20 mouse cellular contexts compared by ENCODE assay signal in the genomic region with DNA sequence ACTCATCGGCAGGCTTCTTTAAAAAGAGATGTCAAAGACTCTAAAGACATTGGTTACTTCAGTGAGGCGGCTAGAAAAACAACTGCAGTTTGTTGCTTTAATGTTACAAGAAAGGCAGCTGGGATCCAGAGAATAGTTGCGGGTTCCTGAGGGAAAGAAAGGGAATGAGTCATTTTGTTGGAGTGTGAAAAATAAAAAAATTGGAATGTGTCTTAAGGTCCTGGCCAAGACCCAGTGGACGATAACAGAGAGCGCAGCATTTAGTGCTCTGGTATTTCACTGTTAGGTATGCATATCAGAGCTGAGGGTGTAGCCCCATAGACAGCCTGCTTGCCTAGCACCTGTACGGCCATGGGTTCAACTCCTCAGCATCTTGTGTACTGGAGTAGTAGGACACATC. TPM values are rescaled to one million over a fixed set of nuclear protein-coding genes. Genes with fewer than 3 reads are reported as not detected.
A peak's percentile ranks its signal among the peaks of the same experiment; 100 is the strongest.
DNase-seq lines count a peak whose midpoint lies in the region; ATAC-seq and TF ChIP-seq lines count a peak whose summit lies in the region.
"Had no signal": no experiment of that assay in that cellular context is flagged by ENCODE, and none has a peak within 500 bp of the region (broad histone marks: within the 10 kb centered on the region; RNA-seq: fewer than 3 reads in every experiment).

No protein-coding gene starts in this region.

- ATAC-seq in limb, embryonic 13.5 days (ENCODE audit: low FRiP score, low read depth), result no peak
- no peak for ATAC-seq in forebrain, embryonic 14.5 days
- ATAC-seq in intestine, postnatal 0 days, result no peak
- ATAC-seq: midbrain, embryonic 16.5 days had no signal

- H3K79me2 ChIP-seq in C2C12 (ENCODE audit: control insufficient read depth, insufficient read depth), result no peaks in the 10 kb centered on the region

- DNase-seq in heart, adult 18-20 months, result peak; percentile 45 to 49
- DNase-seq in heart, embryonic 10.5 days (ENCODE audit: low spot score), result no peak
- no peak for DNase-seq in forebrain, embryonic 14.5 days (ENCODE audit: low spot score)
- no peak for DNase-seq in spleen, postnatal 4 days (ENCODE audit: low spot score in 2 of 2)
- DNase-seq: cerebellum, adult 11 months; retina, postnatal 1 day had no signal

- H3K27ac ChIP-seq in heart, embryonic 10.5 days, result no peak overlapping the region
- peak overlapping the region; percentile 89 for H3K27ac ChIP-seq in embryonic fibroblast, embryonic 13.5 days (ENCODE audit: insufficient read depth, low read length)
- peak overlapping the region; percentile 85; the same call in 1 of the 2 replicates for H3K27ac ChIP-seq in limb, embryonic 13.5 days
- no peak overlapping the region for H3K27ac ChIP-seq in forebrain, embryonic 14.5 days (ENCODE audit: low read depth, low read length)
- no peak overlapping the region for H3K27ac ChIP-seq in intestine, postnatal 0 days (ENCODE audit: low read depth, low read length)

- H3K36me3 ChIP-seq in heart, embryonic 10.5 days, result no peaks in the 10 kb centered on the region
- no peaks in the 10 kb centered on the region for H3K36me3 ChIP-seq in C2C12 (ENCODE audit: control insufficient read depth, insufficient read depth)
- H3K36me3 ChIP-seq in limb, embryonic 13.5 days, result no peaks in the 10 kb centered on the region
- H3K36me3 ChIP-seq in forebrain, embryonic 14.5 days (ENCODE audit: control insufficient read depth, insufficient read depth, low read length), result no peaks in the 10 kb centered on the region
- H3K36me3 ChIP-seq in intestine, postnatal 0 days (ENCODE audit: control insufficient read depth, insufficient read depth), result no peaks in the 10 kb centered on the region

- no peaks in the 10 kb centered on the region for H3K9me3 ChIP-seq in heart, embryonic 10.5 days
- H3K9me3 ChIP-seq in limb, embryonic 13.5 days, result no peaks in the 10 kb centered on the region
- H3K9me3 ChIP-seq in forebrain, embryonic 14.5 days (replicated peaks; ENCODE audit: control insufficient read depth, low read length), result 0 out of 2 replicates have a peak, but pooled peaks cover 3% of the 10 kb centered on the region
- H3K9me3 ChIP-seq in intestine, postnatal 0 days (ENCODE audit: control insufficient read depth), result no peaks in the 10 kb centered on the region

- 77% methylated on average over 6 of the region's 6 CpGs for WGBS in heart, embryonic 10.5 days
- 69% methylated on average over 6 of the region's 6 CpGs for WGBS in limb, embryonic 13.5 days
- WGBS in forebrain, embryonic 14.5 days, result 85% methylated on average over 6 of the region's 6 CpGs
- 81% methylated on average over 6 of the region's 6 CpGs for WGBS in intestine, postnatal 0 days

- TF ChIP-seq CTCF in C2C12 (IDR thresholded peaks at IDR 0.05; ENCODE audit: control insufficient read depth, insufficient read depth, insufficient read length), result no peak
- TF ChIP-seq CTCF in embryonic fibroblast, embryonic 13.5 days (IDR thresholded peaks at IDR 0.05; ENCODE audit: borderline replicate concordance, insufficient read depth, low read length), result no peak
- TF ChIP-seq CTCF in intestine, postnatal 0 days (IDR thresholded peaks at IDR 0.05; ENCODE audit: low read depth), result no peak

- peaks cover 3% of the 10 kb centered on the region for H3K4me1 ChIP-seq in heart, embryonic 10.5 days
- H3K4me1 ChIP-seq in embryonic fibroblast, embryonic 13.5 days (ENCODE audit: control insufficient read depth, insufficient read depth, low read length), result peaks cover 14% of the 10 kb centered on the region
- H3K4me1 ChIP-seq in limb, embryonic 13.5 days, result peaks cover 29% of the 10 kb centered on the region
- H3K4me1 ChIP-seq in forebrain, embryonic 14.5 days (ENCODE audit: control insufficient read depth, insufficient read depth, low read length), result no peaks in the 10 kb centered on the region
- no peaks in the 10 kb centered on the region for H3K4me1 ChIP-seq in intestine, postnatal 0 days (replicated peaks; ENCODE audit: control insufficient read depth, insufficient read depth, low read length)

- no peak for TF ChIP-seq POLR2A in embryonic fibroblast, embryonic 13.5 days (IDR thresholded peaks at IDR 0.05; ENCODE audit: low read depth, low read length)

- H3K4me2 ChIP-seq in limb, embryonic 13.5 days (replicated peaks), result peak overlapping the region; percentile 46; the same call in 1 of the 2 replicates
- no peak overlapping the region for H3K4me2 ChIP-seq in forebrain, embryonic 14.5 days (ENCODE audit: low read length)
- H3K4me2 ChIP-seq in intestine, postnatal 0 days (replicated peaks; ENCODE audit: low read depth), result no peak overlapping the region

- H3K9ac ChIP-seq in limb, embryonic 13.5 days, result no peak overlapping the region
- no peak overlapping the region for H3K9ac ChIP-seq in forebrain, embryonic 14.5 days (ENCODE audit: low read length)
- H3K9ac ChIP-seq in intestine, postnatal 0 days (ENCODE audit: low read depth, low read length), result no peak overlapping the region

- no peak overlapping the region for H3ac ChIP-seq in C2C12 (ENCODE audit: control insufficient read depth, insufficient read length, low read depth)

- H3K27me3 ChIP-seq in heart, embryonic 10.5 days (ENCODE audit: insufficient read depth, poor library complexity, severe bottlenecking), result no peaks in the 10 kb centered on the region
- no peaks in the 10 kb centered on the region for H3K27me3 ChIP-seq in C2C12 (ENCODE audit: control insufficient read depth, insufficient read depth, insufficient read length)
- H3K27me3 ChIP-seq in limb, embryonic 13.5 days, result no peaks in the 10 kb centered on the region
- no peaks in the 10 kb centered on the region for H3K27me3 ChIP-seq in forebrain, embryonic 14.5 days (replicated peaks; ENCODE audit: control insufficient read depth, insufficient read depth, low read length)
- H3K27me3 ChIP-seq in intestine, postnatal 0 days (replicated peaks; ENCODE audit: control insufficient read depth, insufficient read depth, low read length), result no peaks in the 10 kb centered on the region

- H3K79me3 ChIP-seq in C2C12 (ENCODE audit: low read depth), result no peaks in the 10 kb centered on the region

- H3K4me3 ChIP-seq in heart, embryonic 10.5 days, result no peak overlapping the region
- no peak overlapping the region for H3K4me3 ChIP-seq in C2C12 (ENCODE audit: insufficient read depth, poor library complexity, severe bottlenecking)
- H3K4me3 ChIP-seq in embryonic fibroblast, embryonic 13.5 days (ENCODE audit: insufficient read depth, low read length), result peak overlapping the region; percentile 6; the same call in 1 of the 2 replicates
- no peak overlapping the region for H3K4me3 ChIP-seq in limb, embryonic 13.5 days
- H3K4me3 ChIP-seq in forebrain, embryonic 14.5 days (ENCODE audit: low read depth, low read length), result no peak overlapping the region
- H3K4me3 ChIP-seq in intestine, postnatal 0 days (ENCODE audit: low read depth, low read length), result no peak overlapping the region

TF ChIP-seq in C2C12, 6 proteins besides CTCF, POLR2A, EP300 and RAD21:
- TF ChIP-seq MYOD1 (IDR thresholded peaks at IDR 0.05; ENCODE audit: control insufficient read depth, insufficient read length, low read depth) (peak; percentile 29), MAX (IDR thresholded peaks at IDR 0.05) (no peak)
TF ChIP-seq in C2C12: peak in this region for 1.

RNA-seq across cellular contexts. Expression of gene Mcu, which starts 22.1 kb away (rescaled TPM):
- total RNA-seq in heart, adult 18-20 months (2021), result 10 to 100 TPM; 21.3 to 22.6 TPM
- polyA plus RNA-seq in heart, embryonic 10.5 days (2016; fragmentation: Nextera tagmentation; extraction: Ambion mirVana), result 19.4 and 27.1 TPM in 2 replicates
- polyA plus RNA-seq in C2C12 (2012; fragmentation: generic; extraction: Trizol), result 23.3 TPM
- 39.8 and 48.8 TPM in 2 replicates for polyA plus RNA-seq in embryonic fibroblast, embryonic 13.5 days (2011; ENCODE audit: insufficient read length, low read depth, missing spikeins)
- 62.3 and 65.3 TPM in 2 replicates for polyA plus RNA-seq in limb, embryonic 13.5 days (2015; fragmentation: Nextera tagmentation; extraction: Ambion mirVana)
- 19.5 and 23.2 TPM in 2 replicates for polyA plus RNA-seq in forebrain, embryonic 14.5 days (2014; fragmentation: Nextera tagmentation; extraction: Ambion mirVana)
- 63.3 and 65.2 TPM in 2 replicates for polyA plus RNA-seq in intestine, postnatal 0 days (2015; fragmentation: Nextera tagmentation; extraction: Ambion mirVana)

RNA-seq across cellular contexts. Expression of gene Gm10322, which starts 22.7 kb away (rescaled TPM):
- not detected for total RNA-seq in heart, adult 18-20 months (2021)
- not detected in 2 replicates for polyA plus RNA-seq in heart, embryonic 10.5 days (2016; fragmentation: Nextera tagmentation; extraction: Ambion mirVana)
- 0.25 TPM for polyA plus RNA-seq in C2C12 (2012; fragmentation: generic; extraction: Trizol)
- polyA plus RNA-seq in embryonic fibroblast, embryonic 13.5 days (2011; ENCODE audit: insufficient read length, low read depth, missing spikeins), result not detected in 2 replicates
- polyA plus RNA-seq in limb, embryonic 13.5 days (2015; fragmentation: Nextera tagmentation; extraction: Ambion mirVana), result not detected in 2 replicates
- polyA plus RNA-seq in forebrain, embryonic 14.5 days (2014; fragmentation: Nextera tagmentation; extraction: Ambion mirVana), result not detected in 2 replicates
- polyA plus RNA-seq in intestine, postnatal 0 days (2015; fragmentation: Nextera tagmentation; extraction: Ambion mirVana), result not detected in 2 replicates
- total RNA-seq: common myeloid progenitor, adult 5-6 weeks; layer of hippocampus, adult 8-10 months; left cerebral cortex, postnatal 10 days; megakaryocyte progenitor cell, adult 5-6 weeks had no signal
- polyA plus RNA-seq: frontal cortex, adult 2 months; heart, embryonic 14.5 days; kidney, embryonic 14.5 days; liver, embryonic 16.5 days; midbrain, embryonic 16.5 days; neural tube, embryonic 14.5 days had no signal

Comparison
In these comparisons a context has a peak if more than half of its experiments do, and no peak if none do; other contexts are left out.
1. DNase-seq: peak in heart, adult 18-20 months (2 of 2); none in heart, embryonic 10.5 days (single experiment), forebrain, embryonic 14.5 days (single experiment) and spleen, postnatal 4 days (0 of 2).
2. H3K27ac ChIP-seq: peak in embryonic fibroblast, embryonic 13.5 days (single experiment) and limb, embryonic 13.5 days (single experiment); none in heart, embryonic 10.5 days (single experiment), forebrain, embryonic 14.5 days (single experiment) and intestine, postnatal 0 days (single experiment).